Mouse (Mus musculus) lung, embryonic 15.5 days (tissue): ENCODE data around the gene Kng1. TPM values are rescaled to one million over a fixed set of nuclear protein-coding genes. Genes with fewer than 3 reads are reported as not detected.

Experiments used
- ATAC-seq: fragments of 200-750 bp; cut with Nextera tagmentation; 2 replicates; pipeline ENCODE4 v1.8.0; 2017; ENCODE audit warnings: moderate number of reproducible peaks, borderline replicate concordance; ENCODE audit not compliant: low FRiP score, low TSS enrichment; ENCODE audit errors: extremely low read depth
- H3K27ac ChIP-seq: fragments of 300-500 bp; sonication (generic); 2 replicates; pipeline ENCODE4 v1.5.1; 2015; ENCODE audit warnings: moderate library complexity, mild to moderate bottlenecking, inconsistent platforms
- H3K27me3 ChIP-seq: fragments of 300-500 bp; sonication (generic); 2 replicates; pipeline ENCODE4 v1.6.1; 2015; ENCODE audit warnings: inconsistent platforms
- H3K36me3 ChIP-seq: fragments of 300-500 bp; sonication (generic); 2 replicates; pipeline ENCODE4 v1.6.1; 2015; ENCODE audit warnings: inconsistent platforms
- H3K4me1 ChIP-seq: fragments of 300-500 bp; sonication (generic); 2 replicates; pipeline ENCODE4 v1.6.1; 2015; ENCODE audit warnings: inconsistent platforms
- H3K4me2 ChIP-seq: fragments of 300-500 bp; sonication (generic); 2 replicates; pipeline ENCODE4 v1.6.1; 2015; ENCODE audit warnings: inconsistent platforms, mild to moderate bottlenecking, moderate library complexity
- H3K4me3 ChIP-seq: fragments of 300-500 bp; sonication (generic); 2 replicates; pipeline ENCODE4 v1.5.1; 2015; ENCODE audit warnings: mild to moderate bottlenecking, inconsistent platforms
- H3K9ac ChIP-seq: fragments of 300-500 bp; sonication (generic); 2 replicates; pipeline ENCODE4 v1.6.1; 2015; ENCODE audit warnings: inconsistent platforms
- H3K9me3 ChIP-seq: fragments of 300-500 bp; sonication (generic); 2 replicates; pipeline ENCODE4 v1.6.1; 2016; ENCODE audit warnings: inconsistent platforms
- WGBS: fragments of 180-500 bp; shearing (Covaris S2); methylation state at CpG from one replicate; pipeline ENCODE4 v1.1.7; 2015; 5-methylcytosine and 5-hydroxymethylcytosine counted together
- polyA plus RNA-seq: library from polyadenylated mRNA; unstranded; fragments of >200 nt; fragmentation: Nextera tagmentation; extraction: Ambion mirVana; gene quantifications from 2 replicates; pipeline ENCODE4 v1.2.1, GENCODE M21; 2015

Kng1 gene
- polyA plus RNA-seq, 1 experiment from 2014 or later = 0.59 TPM

DNA sequence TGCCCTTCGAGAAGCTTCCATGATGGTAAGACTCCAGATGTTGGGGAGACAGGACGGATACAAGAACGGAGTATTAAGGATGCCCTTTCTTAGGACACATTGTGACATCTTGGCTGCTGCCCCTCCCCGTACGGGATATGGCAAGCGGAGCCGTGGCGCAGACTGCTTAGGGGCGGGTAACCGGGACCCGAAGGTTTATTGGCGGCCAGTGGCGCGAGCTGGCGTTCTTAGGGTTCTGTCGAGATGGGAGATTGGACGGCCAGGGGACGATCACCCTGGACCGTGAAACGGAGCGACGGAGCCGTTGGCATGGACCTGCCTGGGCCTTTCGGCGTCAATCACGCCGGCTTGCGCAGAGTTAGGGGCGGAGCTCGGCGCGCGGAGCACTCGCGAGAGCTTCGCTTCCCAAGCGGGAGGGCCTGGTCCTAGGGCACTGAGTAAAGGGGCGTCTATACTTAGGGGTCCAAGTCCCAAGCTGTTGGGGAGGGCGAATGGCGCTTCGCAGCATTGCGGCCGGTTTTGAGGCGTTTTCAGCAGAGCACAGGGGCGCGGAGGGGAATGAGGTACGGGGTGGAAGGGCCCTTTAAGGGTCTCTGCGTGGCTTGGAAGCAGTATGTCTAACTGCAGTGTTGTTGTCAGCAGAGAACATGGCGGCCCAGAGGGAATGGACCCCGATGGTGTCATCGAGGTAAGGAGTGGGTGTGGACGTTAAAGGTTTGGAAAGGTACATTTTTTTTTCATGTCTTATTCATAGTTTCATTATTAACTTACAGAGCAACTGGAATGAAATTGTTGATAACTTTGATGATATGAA is 50.5 kb downstream of the Kng1 start:
- H3K4me3 ChIP-seq = peak overlapping the region; percentile 98
- no peaks in the 10 kb centered on the region for H3K27me3 ChIP-seq
- under 1% methylated on average over 52 of the region's 52 CpGs for WGBS
- H3K9ac ChIP-seq = peak overlapping the region; percentile 100
- H3K4me2 ChIP-seq = peak overlapping the region; percentile 67
- H3K4me1 ChIP-seq = peaks cover 38% of the 10 kb centered on the region
- ATAC-seq = peak; percentile 90
- peaks cover 44% of the 10 kb centered on the region for H3K36me3 ChIP-seq
- H3K9me3 ChIP-seq = no peaks in the 10 kb centered on the region
- H3K27ac ChIP-seq = peak overlapping the region; percentile 98

DNA sequence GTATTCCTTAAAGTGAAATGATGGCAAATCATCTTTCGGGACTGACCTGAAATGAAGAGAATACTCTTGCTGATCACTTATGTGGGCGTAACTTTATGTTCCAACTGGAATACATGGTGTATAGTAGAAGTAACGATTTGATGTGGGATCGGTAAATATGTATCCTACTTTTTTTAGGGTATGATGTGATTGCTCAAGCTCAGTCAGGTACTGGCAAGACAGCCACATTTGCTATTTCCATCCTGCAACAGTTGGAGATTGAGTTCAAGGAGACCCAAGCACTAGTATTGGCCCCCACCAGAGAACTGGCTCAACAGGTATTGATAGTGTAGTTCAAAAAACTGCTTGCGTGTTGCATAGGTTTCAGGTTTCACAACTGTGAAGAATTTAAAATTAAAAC is 51.3 kb downstream of the Kng1 start:
- no peak for ATAC-seq
- H3K27ac ChIP-seq = peak overlapping the region; percentile 98; the same call in 1 of the 2 replicates
- WGBS = 2% methylated on average over 5 of the region's 5 CpGs
- H3K27me3 ChIP-seq = no peaks in the 10 kb centered on the region
- peaks cover 48% of the 10 kb centered on the region for H3K36me3 ChIP-seq
- peak overlapping the region; percentile 98 for H3K4me3 ChIP-seq
- no peaks in the 10 kb centered on the region for H3K9me3 ChIP-seq
- H3K4me1 ChIP-seq = peaks cover 38% of the 10 kb centered on the region
- H3K9ac ChIP-seq = peak overlapping the region; percentile 100
- peak overlapping the region; percentile 67 for H3K4me2 ChIP-seq

DNA sequence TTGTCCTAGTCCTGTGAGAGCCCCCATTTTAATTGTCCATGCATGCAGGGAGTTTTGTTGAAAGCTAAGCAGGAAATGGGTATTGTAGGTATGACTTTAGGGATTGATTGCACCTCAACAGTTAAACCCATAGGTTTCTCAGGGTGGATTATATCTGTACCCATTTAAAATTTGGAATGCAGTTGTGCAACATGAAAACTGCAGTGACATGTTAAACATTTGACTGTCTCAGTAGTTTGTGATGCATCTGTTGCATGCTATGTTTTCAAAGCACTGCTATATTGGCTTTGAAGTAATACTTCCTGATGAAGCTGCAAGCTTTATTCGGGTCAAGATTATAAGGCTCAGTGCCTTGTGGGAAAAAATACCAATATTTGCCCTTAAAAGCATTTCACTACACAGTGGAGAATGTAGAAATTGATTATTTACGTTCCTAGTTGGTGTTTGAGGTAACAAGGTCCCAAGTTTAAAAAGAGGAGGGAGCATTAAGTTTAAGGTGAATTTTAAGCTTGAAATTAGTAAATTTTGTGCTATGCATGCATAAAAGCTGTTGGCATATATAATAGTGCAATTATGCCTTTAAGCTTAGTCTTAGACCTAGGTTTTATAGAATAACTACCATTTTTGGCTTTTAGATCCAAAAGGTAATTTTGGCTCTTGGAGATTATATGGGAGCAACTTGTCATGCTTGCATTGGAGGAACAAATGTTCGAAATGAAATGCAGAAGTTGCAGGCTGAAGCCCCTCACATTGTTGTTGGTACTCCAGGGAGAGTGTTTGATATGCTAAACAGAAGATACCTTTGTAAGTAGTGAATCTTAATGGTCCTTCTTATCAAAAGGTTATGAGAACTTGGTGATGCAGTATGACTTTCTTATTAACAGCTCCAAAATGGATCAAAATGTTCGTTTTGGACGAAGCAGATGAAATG is 52.0 kb downstream of the Kng1 start:
- WGBS = 43% methylated on average over 5 of the region's 5 CpGs
- peaks cover 55% of the 10 kb centered on the region for H3K36me3 ChIP-seq
- H3K27ac ChIP-seq = no peak overlapping the region

DNA sequence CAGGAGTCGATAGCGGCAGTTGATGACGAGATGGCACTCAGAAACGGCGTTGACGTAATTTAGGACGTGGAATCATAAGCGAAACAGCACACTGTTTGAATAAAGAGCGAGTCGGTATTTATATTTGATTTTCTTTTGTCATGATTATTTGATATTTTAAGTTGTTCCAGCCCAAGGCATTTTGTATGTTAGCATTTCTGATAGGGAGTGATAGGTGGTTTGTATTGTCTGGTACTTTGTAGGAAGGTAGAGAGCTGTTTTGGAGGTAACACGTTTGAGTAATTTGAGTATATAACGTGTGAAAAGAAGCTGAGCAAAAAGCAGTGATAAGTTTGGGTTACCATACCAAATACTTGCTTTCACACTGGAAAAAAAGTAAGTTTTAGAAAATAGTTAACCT is 54.7 kb downstream of the Kng1 start:
- no peak overlapping the region for H3K4me3 ChIP-seq
- peaks cover 34% of the 10 kb centered on the region for H3K4me1 ChIP-seq
- H3K9me3 ChIP-seq = no peaks in the 10 kb centered on the region
- H3K27ac ChIP-seq = no peak overlapping the region
- 66% methylated on average over 12 of the region's 12 CpGs for WGBS
- no peak for ATAC-seq
- H3K9ac ChIP-seq = no peak overlapping the region
- no peak overlapping the region for H3K4me2 ChIP-seq
- no peaks in the 10 kb centered on the region for H3K27me3 ChIP-seq
- H3K36me3 ChIP-seq = peaks cover 74% of the 10 kb centered on the region

More for the DNA sequence above, 52.0 kb downstream of the Kng1 start:
- Histone ChIP-seq H3K27me3 (no peaks in the 10 kb centered on the region), H3K4me3 (peak overlapping the region; percentile 98), H3K9me3 (no peaks in the 10 kb centered on the region), H3K9ac (peak overlapping the region; percentile 100), H3K4me2 (peak overlapping the region; percentile 67), H3K4me1 (peaks cover 38% of the 10 kb centered on the region)
- ATAC-seq = no peak

DNA sequence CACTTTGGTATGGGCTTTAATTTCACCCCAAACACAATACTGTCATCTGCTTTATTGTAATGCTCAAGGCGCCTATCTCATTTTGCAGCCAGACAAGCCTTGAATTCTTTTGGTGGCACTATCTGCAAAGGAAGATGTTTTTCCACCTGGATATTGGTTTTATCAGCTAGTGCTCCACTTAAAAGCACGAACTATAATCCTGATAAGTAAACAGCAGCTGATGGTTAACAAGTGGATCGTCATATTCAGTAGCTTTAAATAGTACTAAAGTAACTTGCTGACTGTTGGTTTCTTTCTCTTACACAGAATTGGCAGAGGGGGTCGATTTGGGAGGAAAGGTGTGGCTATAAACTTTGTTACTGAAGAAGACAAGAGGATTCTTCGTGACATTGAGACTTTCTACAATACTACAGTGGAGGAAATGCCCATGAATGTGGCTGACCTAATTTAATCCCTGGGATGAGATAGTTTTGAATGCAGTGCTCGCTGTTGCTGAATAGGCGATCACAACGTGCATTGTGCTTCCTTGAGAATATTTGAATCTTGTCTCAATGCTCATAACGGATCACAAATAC is 55.3 kb downstream of the Kng1 start:
- Histone ChIP-seq H3K27ac (no peak overlapping the region), H3K27me3 (no peaks in the 10 kb centered on the region), H3K9ac (no peak overlapping the region), H3K4me2 (no peak overlapping the region), H3K4me1 (peaks cover 34% of the 10 kb centered on the region), H3K4me3 (no peak overlapping the region), H3K9me3 (no peaks in the 10 kb centered on the region), H3K36me3 (peaks cover 80% of the 10 kb centered on the region)
- WGBS = 47% methylated on average over 9 of the region's 9 CpGs
- ATAC-seq = no peak

DNA sequence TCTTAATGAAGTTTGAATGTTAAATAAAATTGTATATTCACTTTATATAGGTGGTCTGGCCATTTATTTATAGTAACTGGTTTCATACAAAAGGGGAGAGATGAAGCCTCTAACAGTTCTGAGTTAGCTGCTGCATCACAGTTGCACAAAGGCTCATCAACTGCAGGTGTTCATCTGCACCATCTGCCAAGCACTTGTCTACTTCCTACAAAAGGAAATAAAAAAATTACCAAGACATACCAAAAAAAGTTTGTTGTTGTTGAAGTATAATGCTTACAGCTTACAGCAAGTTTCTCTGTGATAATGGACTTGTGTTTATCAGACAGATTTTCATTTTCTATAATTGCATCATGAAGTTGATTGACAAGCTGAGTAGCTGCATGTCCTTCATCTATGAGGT is 56.2 kb downstream of the Kng1 start:
- Histone ChIP-seq H3K27ac (no peak overlapping the region), H3K4me1 (peaks cover 34% of the 10 kb centered on the region), H3K27me3 (no peaks in the 10 kb centered on the region), H3K36me3 (peaks cover 79% of the 10 kb centered on the region), H3K4me3 (no peak overlapping the region), H3K9ac (no peak overlapping the region), H3K4me2 (no peak overlapping the region), H3K9me3 (no peaks in the 10 kb centered on the region)
- no peak for ATAC-seq

DNA sequence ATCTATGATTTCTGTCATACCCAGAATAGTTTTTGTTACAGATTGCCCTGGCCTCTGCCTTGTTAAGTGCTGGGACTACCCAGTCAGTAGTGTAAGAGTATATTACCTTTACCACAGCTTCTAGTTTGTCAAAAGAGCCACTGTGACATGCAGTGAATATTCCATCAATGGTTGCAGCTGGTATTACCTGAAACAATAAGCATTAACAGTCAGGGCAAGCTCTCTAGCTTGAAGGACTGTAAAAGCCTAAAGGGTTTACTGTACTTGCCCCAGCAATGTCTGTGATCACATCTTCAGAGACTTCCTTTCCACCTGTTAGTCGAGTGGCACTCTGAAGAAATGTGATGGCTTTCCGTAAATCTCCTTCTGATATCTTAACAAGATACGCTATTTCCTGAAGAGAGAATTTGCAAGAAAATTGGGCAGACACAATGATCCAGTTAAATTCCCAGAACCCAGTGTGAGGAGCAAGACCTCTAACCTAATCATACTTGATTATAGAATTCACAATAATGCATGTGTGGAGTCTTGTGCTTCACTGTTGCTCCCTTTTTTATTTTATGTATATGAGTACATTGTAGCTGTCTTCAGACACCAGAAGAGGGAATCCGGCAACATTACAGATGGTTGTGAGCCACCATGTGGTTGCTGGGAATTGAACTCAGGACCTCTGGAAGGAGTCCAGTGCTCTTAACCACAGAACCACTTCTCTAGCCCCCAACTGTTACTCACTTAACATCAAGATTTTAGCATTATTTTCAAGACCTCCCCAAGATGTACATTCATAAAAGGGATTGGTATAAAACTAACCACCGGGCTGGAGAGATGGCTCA is 56.9 kb downstream of the Kng1 start:
- Histone ChIP-seq H3K9ac (no peak overlapping the region), H3K9me3 (no peaks in the 10 kb centered on the region), H3K36me3 (peaks cover 77% of the 10 kb centered on the region), H3K4me3 (no peak overlapping the region), H3K27me3 (no peaks in the 10 kb centered on the region), H3K4me1 (peaks cover 29% of the 10 kb centered on the region), H3K27ac (no peak overlapping the region), H3K4me2 (no peak overlapping the region)
- ATAC-seq = no peak; the same call in 1 of the 2 replicates
- 53% methylated on average over 5 of the region's 5 CpGs for WGBS

DNA sequence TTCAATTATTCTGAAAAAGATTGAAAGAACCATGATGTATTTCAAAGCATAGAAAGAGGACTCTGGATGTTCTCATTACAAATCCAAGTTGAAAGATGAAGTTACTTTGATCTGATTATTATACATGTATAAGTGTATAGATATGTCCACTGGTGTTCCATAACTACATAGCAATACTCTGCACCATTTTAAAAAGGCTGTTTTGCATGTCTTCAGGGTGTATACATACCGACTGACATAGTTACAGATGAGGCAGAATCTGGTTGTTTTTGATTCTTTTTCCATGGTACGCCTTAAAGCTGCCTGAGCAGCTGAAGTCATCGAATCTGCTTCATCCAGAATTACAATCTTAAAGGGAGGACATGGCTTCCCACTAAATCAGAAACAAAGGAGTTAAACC is 57.8 kb downstream of the Kng1 start:
- Histone ChIP-seq H3K9me3 (no peaks in the 10 kb centered on the region), H3K27me3 (no peaks in the 10 kb centered on the region), H3K27ac (no peak overlapping the region), H3K36me3 (peaks cover 74% of the 10 kb centered on the region), H3K9ac (no peak overlapping the region), H3K4me1 (peaks cover 20% of the 10 kb centered on the region), H3K4me3 (no peak overlapping the region), H3K4me2 (no peak overlapping the region)
- 71% methylated on average over 3 of the region's 3 CpGs for WGBS
- ATAC-seq = no peak

DNA sequence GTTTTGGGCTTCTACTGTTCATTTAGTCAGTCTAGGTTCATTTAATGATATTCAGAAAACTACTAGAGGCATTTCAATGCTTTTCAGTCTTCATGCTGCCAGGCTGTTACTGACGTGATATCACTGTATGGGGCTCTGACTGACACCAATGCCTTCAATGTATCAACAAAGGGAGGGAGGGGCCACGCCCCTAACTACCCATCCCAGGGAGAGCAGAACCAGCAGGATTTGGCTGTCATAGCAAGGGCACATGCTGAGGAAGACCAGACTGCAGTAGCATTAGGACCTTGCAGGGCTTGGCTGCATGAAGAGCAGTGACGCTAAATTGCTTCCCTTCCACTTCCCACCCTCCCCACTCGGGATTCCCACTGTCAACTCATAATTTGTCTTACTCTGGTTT is 59.5 kb downstream of the Kng1 start:
- H3K36me3 ChIP-seq = peaks cover 72% of the 10 kb centered on the region
- no peak overlapping the region for H3K27ac ChIP-seq
- peaks cover 5% of the 10 kb centered on the region; the same call in 1 of the 2 replicates for H3K4me1 ChIP-seq
- H3K4me2 ChIP-seq = no peak overlapping the region
- WGBS = 40% methylated on average over 4 of the region's 4 CpGs
- H3K27me3 ChIP-seq = no peaks in the 10 kb centered on the region
- no peak overlapping the region for H3K4me3 ChIP-seq
- no peak for ATAC-seq
- no peaks in the 10 kb centered on the region for H3K9me3 ChIP-seq
- no peak overlapping the region for H3K9ac ChIP-seq

DNA sequence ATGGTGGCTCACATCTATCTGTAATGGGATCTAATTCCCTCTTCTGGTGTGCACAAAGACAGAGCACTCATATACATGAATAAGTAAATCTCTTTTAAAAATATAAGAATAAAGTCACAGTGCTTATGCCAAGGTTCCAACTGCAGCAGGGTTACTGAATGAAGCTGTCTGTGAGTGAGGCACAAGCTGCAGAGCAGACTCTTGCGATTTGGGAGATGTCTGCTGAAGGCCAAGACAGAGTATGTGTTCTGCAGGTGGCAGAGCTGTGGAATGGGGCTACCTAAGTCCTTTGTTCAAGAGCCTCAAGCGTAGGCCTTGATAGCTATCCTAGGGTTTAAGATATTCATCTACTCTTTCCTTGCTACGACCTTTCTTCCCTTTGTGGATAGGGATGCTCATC is 64.8 kb downstream of the Kng1 start:
- no peak overlapping the region for H3K4me3 ChIP-seq
- no peak overlapping the region for H3K9ac ChIP-seq
- H3K36me3 ChIP-seq = peaks cover 52% of the 10 kb centered on the region
- no peaks in the 10 kb centered on the region for H3K27me3 ChIP-seq
- WGBS = 85% methylated on average over 3 of the region's 3 CpGs
- no peak overlapping the region for H3K27ac ChIP-seq
- peaks cover 6% of the 10 kb centered on the region for H3K4me1 ChIP-seq
- no peaks in the 10 kb centered on the region for H3K9me3 ChIP-seq
- no peak for ATAC-seq
- H3K4me2 ChIP-seq = no peak overlapping the region

DNA sequence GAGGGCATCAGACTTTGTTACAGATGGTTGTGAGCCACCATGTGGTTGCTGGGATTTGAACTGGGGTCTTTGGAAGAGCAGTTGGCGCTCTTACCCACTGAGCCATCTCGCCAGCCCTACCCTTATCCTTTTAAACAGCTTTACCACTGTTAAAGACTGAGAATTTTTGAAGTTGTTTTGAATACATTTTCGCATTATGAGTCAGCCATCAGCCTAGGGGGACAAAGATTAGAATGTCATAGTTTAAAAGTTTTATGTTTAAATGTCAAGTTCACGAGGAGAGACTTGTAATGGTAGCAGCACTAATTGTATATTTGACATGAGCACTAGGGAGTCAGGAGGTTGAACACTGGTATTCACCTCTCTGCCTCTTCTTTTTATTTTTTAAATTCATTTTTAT is 65.4 kb downstream of the Kng1 start:
- Histone ChIP-seq H3K9me3 (no peaks in the 10 kb centered on the region), H3K4me1 (peaks cover 6% of the 10 kb centered on the region), H3K4me2 (no peak overlapping the region), H3K9ac (no peak overlapping the region), H3K36me3 (peaks cover 45% of the 10 kb centered on the region), H3K4me3 (no peak overlapping the region), H3K27ac (no peak overlapping the region), H3K27me3 (no peaks in the 10 kb centered on the region)
- WGBS = 92% methylated on average over 4 of the region's 4 CpGs
- ATAC-seq = no peak
